Mouse (Mus musculus) WW6 (cell line): ENCODE results near the gene Ttc27.

Experiments used
- DNase-seq: peaks from one replicate; pipeline ENCODE4 v3.0.0-alpha.2; 2013; ENCODE audit warnings: low read depth, low spot score

Ttc27 gene

GRCm38 (mm10) chr17:74876954-74877353 lies 159.4 kb downstream of the Ttc27 start:
- no peak for DNase-seq

- DNase-seq, result no peak
Measured at GRCm38 (mm10) chr17:74879768-74880167, 162.2 kb downstream of the Ttc27 start.

GRCm38 (mm10) chr17:74887039-74887438 lies 169.5 kb downstream of the Ttc27 start:
- no peak for DNase-seq

GRCm38 (mm10) chr17:74888836-74889534 lies 171.5 kb downstream of the Ttc27 start:
- no peak for DNase-seq

- no peak for DNase-seq
Measured at GRCm38 (mm10) chr17:74889535-74890117, 172.1 kb downstream of the Ttc27 start.

GRCm38 (mm10) chr17:74902453-74902852 lies 184.9 kb downstream of the Ttc27 start:
- no peak for DNase-seq

- DNase-seq, result no peak
Measured at GRCm38 (mm10) chr17:74903411-74904331, 186.1 kb downstream of the Ttc27 start.

GRCm38 (mm10) chr17:74904332-74904687 lies 186.8 kb downstream of the Ttc27 start:
- DNase-seq, result no peak

GRCm38 (mm10) chr17:74904956-74905355 lies 187.4 kb downstream of the Ttc27 start:
- DNase-seq, result no peak

GRCm38 (mm10) chr17:74912995-74913394 lies 195.5 kb downstream of the Ttc27 start:
- DNase-seq, result no peak
